ENCODE assay signal across 13 mouse cellular contexts in the genomic region with DNA sequence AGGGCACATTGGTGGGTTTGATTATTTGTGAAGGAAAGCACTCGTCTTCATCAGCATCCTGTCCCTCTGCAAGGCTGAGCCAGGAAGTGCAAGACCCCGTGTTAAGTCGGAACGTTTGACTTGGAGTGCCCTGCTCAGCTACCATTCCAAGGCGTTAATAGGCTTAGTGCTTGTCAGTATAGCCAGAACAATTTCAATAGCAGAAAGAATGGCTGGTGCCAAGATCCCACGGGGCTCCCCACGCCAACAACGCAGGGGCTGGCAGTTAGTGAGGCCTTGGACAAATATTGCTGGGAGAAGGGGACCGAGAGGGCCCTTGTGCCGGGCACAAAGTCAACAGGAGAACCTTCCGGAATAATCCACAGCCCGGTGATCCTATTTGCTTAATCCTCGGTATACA.
DNase-seq lines count a peak whose midpoint lies in the region; ATAC-seq and TF ChIP-seq lines count a peak whose summit lies in the region.
"Had no signal": no experiment of that assay in that cellular context is flagged by ENCODE, and none has a peak within 500 bp of the region (broad histone marks: within the 10 kb centered on the region; RNA-seq: fewer than 3 reads in every experiment).

No protein-coding gene starts in this region.

- H3K27me3 ChIP-seq in lung, embryonic 14.5 days (ENCODE audit: insufficient read depth, low read length): no peaks in the 10 kb centered on the region
- H3K27me3 ChIP-seq in midbrain, embryonic 16.5 days (ENCODE audit: control insufficient read depth, insufficient read depth, low read depth, low read length): no peaks in the 10 kb centered on the region; the same call in 1 of the 2 replicates
- no peaks in the 10 kb centered on the region for H3K27me3 ChIP-seq in intestine, postnatal 0 days (replicated peaks; ENCODE audit: control insufficient read depth, insufficient read depth, low read length)

- ATAC-seq in lung, embryonic 14.5 days (ENCODE audit: insufficient read depth): peak; percentile 65
- ATAC-seq in midbrain, embryonic 16.5 days: peak; percentile 70
- ATAC-seq in intestine, postnatal 0 days: no peak

- DNase-seq in layer of hippocampus, adult 2 months (ENCODE audit: low spot score in 2 of 2): peak in 1 of 2 experiments; percentile 18
- no peak for DNase-seq in layer of hippocampus, adult 11-12 months (ENCODE audit: low spot score)
- peak; percentile 55 for DNase-seq in lung, embryonic 14.5 days
- DNase-seq in lung, postnatal 14 days: peak; percentile 12
- no peak for DNase-seq in heart, adult 18-20 months
- DNase-seq: cerebellum, adult 18-20 months; heart, adult 2 months; kidney, postnatal 10 days; right cerebral cortex, postnatal 14 days had no signal

- no peaks in the 10 kb centered on the region for H3K4me1 ChIP-seq in lung, embryonic 14.5 days (ENCODE audit: insufficient read depth)
- peaks cover 9% of the 10 kb centered on the region; the same call in 1 of the 2 replicates for H3K4me1 ChIP-seq in midbrain, embryonic 16.5 days (ENCODE audit: control insufficient read depth, insufficient read depth, low read length)
- H3K4me1 ChIP-seq in intestine, postnatal 0 days (replicated peaks; ENCODE audit: control insufficient read depth, insufficient read depth, low read length): no peaks in the 10 kb centered on the region

- H3K4me3 ChIP-seq in layer of hippocampus, adult 2 months: no peak overlapping the region
- no peak overlapping the region for H3K4me3 ChIP-seq in lung, embryonic 14.5 days (ENCODE audit: low read depth, low read length)
- H3K4me3 ChIP-seq in midbrain, embryonic 16.5 days (ENCODE audit: low read depth, low read length): no peak overlapping the region
- no peak overlapping the region for H3K4me3 ChIP-seq in intestine, postnatal 0 days (ENCODE audit: low read depth, low read length)
- H3K4me3 ChIP-seq: heart, adult 2 months; limb, embryonic 10.5 days had no signal

- peak overlapping the region; percentile 43 for H3K27ac ChIP-seq in layer of hippocampus, adult 2 months
- no peak overlapping the region for H3K27ac ChIP-seq in lung, embryonic 14.5 days (ENCODE audit: low read depth)
- H3K27ac ChIP-seq in midbrain, embryonic 16.5 days (ENCODE audit: low read length): no peak overlapping the region
- H3K27ac ChIP-seq in intestine, postnatal 0 days (ENCODE audit: low read depth, low read length): no peak overlapping the region
- H3K27ac ChIP-seq: heart, adult 2 months; limb, embryonic 10.5 days; liver, embryonic 14.5 days had no signal

- no peak overlapping the region for H3K4me2 ChIP-seq in lung, embryonic 14.5 days
- no peak overlapping the region for H3K4me2 ChIP-seq in midbrain, embryonic 16.5 days (ENCODE audit: low read length)
- H3K4me2 ChIP-seq in intestine, postnatal 0 days (replicated peaks; ENCODE audit: low read depth): no peak overlapping the region

- no peak overlapping the region for H3K9ac ChIP-seq in lung, embryonic 14.5 days
- no peak overlapping the region for H3K9ac ChIP-seq in midbrain, embryonic 16.5 days (ENCODE audit: low read depth, low read length)
- no peak overlapping the region for H3K9ac ChIP-seq in intestine, postnatal 0 days (ENCODE audit: low read depth, low read length)
- H3K9ac ChIP-seq: liver, embryonic 14.5 days had no signal

- no peak for TF ChIP-seq CTCF in layer of hippocampus, adult 2 months (conservative IDR thresholded peaks at IDR 0.05)
- TF ChIP-seq CTCF in lung, embryonic 14.5 days (IDR thresholded peaks at IDR 0.05; ENCODE audit: low read depth): no peak
- TF ChIP-seq CTCF in intestine, postnatal 0 days (IDR thresholded peaks at IDR 0.05; ENCODE audit: low read depth): no peak

- H3K9me3 ChIP-seq in lung, embryonic 14.5 days (ENCODE audit: low read depth, low read length): no peaks in the 10 kb centered on the region
- H3K9me3 ChIP-seq in midbrain, embryonic 16.5 days (replicated peaks; ENCODE audit: control insufficient read depth, low read length, poor library complexity, severe bottlenecking): no peaks in the 10 kb centered on the region
- H3K9me3 ChIP-seq in intestine, postnatal 0 days (ENCODE audit: control insufficient read depth): no peaks in the 10 kb centered on the region
- H3K9me3 ChIP-seq: limb, embryonic 10.5 days had no signal

- WGBS in lung, embryonic 14.5 days: 42% methylated on average over 13 of the region's 13 CpGs
- WGBS in midbrain, embryonic 16.5 days: 18% methylated on average over 13 of the region's 13 CpGs
- 42% methylated on average over 13 of the region's 13 CpGs for WGBS in intestine, postnatal 0 days

- H3K36me3 ChIP-seq in lung, embryonic 14.5 days (ENCODE audit: insufficient read depth): no peaks in the 10 kb centered on the region
- no peaks in the 10 kb centered on the region for H3K36me3 ChIP-seq in midbrain, embryonic 16.5 days (ENCODE audit: control insufficient read depth, insufficient read depth, low read length)
- H3K36me3 ChIP-seq in intestine, postnatal 0 days (ENCODE audit: control insufficient read depth, insufficient read depth): no peaks in the 10 kb centered on the region
- H3K36me3 ChIP-seq: limb, embryonic 10.5 days had no signal

Comparison
In these comparisons a context has a peak if more than half of its experiments do, and no peak if none do; other contexts are left out.
1. DNase-seq: peak in lung, embryonic 14.5 days (single experiment) and lung, postnatal 14 days (single experiment); none in layer of hippocampus, adult 11-12 months (single experiment) and heart, adult 18-20 months (0 of 2).